Mouse (Mus musculus) intestine, embryonic 16.5 days (tissue): ENCODE results near the gene Magt1. TPM values are rescaled to one million over a fixed set of nuclear protein-coding genes. Genes with fewer than 3 reads are reported as not detected.
"Not testable (repeated sequence)": the region's sequence is repeated elsewhere in the genome, so short reads cannot be mapped to it uniquely, and the experiment has no call there.

ENCODE experiments used
- ATAC-seq: fragments of 200-750 bp; cut with Nextera tagmentation; 2 replicates; pipeline ENCODE4 v1.8.0; 2017; ENCODE audit warnings: moderate TSS enrichment, moderate library complexity
- H3K27ac ChIP-seq: fragments of 300-500 bp; sonication (generic); 2 replicates; pipeline ENCODE4 v1.5.1; 2014; ENCODE audit warnings: mild to moderate bottlenecking, low read length
- H3K27me3 ChIP-seq: fragments of 300-500 bp; sonication (generic); replicated peaks from 2 replicates; pipeline ENCODE4 v1.6.1; 2014; ENCODE audit warnings: low read length, control low read depth, mixed read lengths; ENCODE audit not compliant: control insufficient read depth, insufficient read depth
- H3K36me3 ChIP-seq: fragments of 300-500 bp; sonication (generic); 2 replicates; pipeline ENCODE4 v1.6.1; 2014; ENCODE audit warnings: low read length, control low read depth; ENCODE audit not compliant: control insufficient read depth, insufficient read depth
- H3K4me1 ChIP-seq: fragments of 300-500 bp; sonication (generic); 2 replicates; pipeline ENCODE4 v1.6.1; 2014; ENCODE audit warnings: low read length, control low read depth, mixed read lengths; ENCODE audit not compliant: control insufficient read depth, insufficient read depth
- H3K4me2 ChIP-seq: fragments of 300-500 bp; sonication (generic); 2 replicates; pipeline ENCODE4 v1.6.1; 2014; ENCODE audit warnings: low read depth, low read length, control low read depth
- H3K4me3 ChIP-seq: fragments of 300-500 bp; sonication (generic); 2 replicates; pipeline ENCODE4 v1.5.1; 2014; ENCODE audit warnings: mild to moderate bottlenecking, low read length
- H3K9ac ChIP-seq: fragments of 300-500 bp; sonication (generic); 2 replicates; pipeline ENCODE4 v1.6.1; 2014; ENCODE audit warnings: low read depth, low read length
- H3K9me3 ChIP-seq: fragments of 300-500 bp; sonication (generic); 2 replicates; pipeline ENCODE4 v1.6.1; 2016; ENCODE audit warnings: low read length, control low read depth; ENCODE audit not compliant: control insufficient read depth
- WGBS: fragments of 180-500 bp; shearing (Covaris S2); extraction: QIAGEN DNeasy Blood & Tissue Kit; methylation state at CpG from one replicate; pipeline ENCODE4 v1.1.7; 2014; 5-methylcytosine and 5-hydroxymethylcytosine counted together
- polyA plus RNA-seq: library from polyadenylated mRNA; unstranded; fragments of >200 nt; fragmentation: Nextera tagmentation; extraction: Ambion mirVana; gene quantifications from 2 replicates; pipeline ENCODE4 v1.2.1, GENCODE M21; 2015

Magt1 gene
- polyA plus RNA-seq, 1 experiment from 2014 or later, result 79.8 TPM

GRCm38 (mm10) chrX:105927941-105928860 lies 83.5 kb downstream of the Magt1 start:
- peak; percentile 67 for ATAC-seq
- Histone ChIP-seq H3K4me2 (peak overlapping the region; percentile 43), H3K27me3 (no peaks in the 10 kb centered on the region), H3K9me3 (no peaks in the 10 kb centered on the region), H3K9ac (peak overlapping the region; percentile 89), H3K4me1 (no peaks in the 10 kb centered on the region), H3K27ac (peak overlapping the region; percentile 82), H3K4me3 (peak overlapping the region; percentile 69), H3K36me3 (no peaks in the 10 kb centered on the region)
- WGBS, result 18% methylated on average over 48 of the region's 69 CpGs

GRCm38 (mm10) chrX:105926121-105926735 lies 85.5 kb downstream of the Magt1 start:
- H3K4me3 ChIP-seq, result no peak overlapping the region
- WGBS, result 63% methylated on average over 12 of the region's 12 CpGs
- no peak overlapping the region for H3K27ac ChIP-seq
- H3K9ac ChIP-seq, result no peak overlapping the region
- H3K9me3 ChIP-seq, result no peaks in the 10 kb centered on the region
- no peaks in the 10 kb centered on the region for H3K36me3 ChIP-seq
- ATAC-seq, result no peak
- H3K4me2 ChIP-seq, result no peak overlapping the region
- H3K27me3 ChIP-seq, result no peaks in the 10 kb centered on the region
- H3K4me1 ChIP-seq, result no peaks in the 10 kb centered on the region

- Histone ChIP-seq H3K4me2 (no peak overlapping the region), H3K4me3 (no peak overlapping the region), H3K27me3 (no peaks in the 10 kb centered on the region), H3K36me3 (no peaks in the 10 kb centered on the region), H3K9me3 (no peaks in the 10 kb centered on the region), H3K27ac (no peak overlapping the region), H3K4me1 (no peaks in the 10 kb centered on the region), H3K9ac (no peak overlapping the region)
- WGBS, result 94% methylated on average over 5 of the region's 5 CpGs
- ATAC-seq, result no peak
Measured at GRCm38 (mm10) chrX:105924326-105925070, 87.2 kb downstream of the Magt1 start.

- Histone ChIP-seq H3K36me3 (no peaks in the 10 kb centered on the region), H3K4me1 (no peaks in the 10 kb centered on the region), H3K27ac (no peak overlapping the region), H3K9ac (no peak overlapping the region), H3K4me2 (no peak overlapping the region), H3K27me3 (no peaks in the 10 kb centered on the region), H3K4me3 (no peak overlapping the region), H3K9me3 (no peaks in the 10 kb centered on the region)
- no peak for ATAC-seq
- 20% methylated on average over 1 of the region's 1 CpGs for WGBS
Measured at GRCm38 (mm10) chrX:105923896-105924295, 87.8 kb downstream of the Magt1 start.

- not testable (repeated sequence) for H3K27me3 ChIP-seq, H3K4me2 ChIP-seq, H3K4me3 ChIP-seq, H3K9me3 ChIP-seq, H3K4me1 ChIP-seq, ATAC-seq, H3K27ac ChIP-seq, H3K36me3 ChIP-seq, H3K9ac ChIP-seq
- 90% methylated on average over 7 of the region's 7 CpGs for WGBS
Measured at GRCm38 (mm10) chrX:105922986-105923385, 88.7 kb downstream of the Magt1 start.

- no peak overlapping the region for H3K4me3 ChIP-seq
- no peak overlapping the region for H3K4me2 ChIP-seq
- no peaks in the 10 kb centered on the region for H3K27me3 ChIP-seq
- 88% methylated on average over 2 of the region's 2 CpGs for WGBS
- H3K4me1 ChIP-seq, result no peaks in the 10 kb centered on the region
- ATAC-seq, result no peak
- no peaks in the 10 kb centered on the region for H3K36me3 ChIP-seq
- no peak overlapping the region for H3K9ac ChIP-seq
- no peaks in the 10 kb centered on the region for H3K9me3 ChIP-seq
- no peak overlapping the region for H3K27ac ChIP-seq
Measured at GRCm38 (mm10) chrX:105921421-105921820, 90.3 kb downstream of the Magt1 start.

Other genes starting within 250 kb of the Magt1 start
- gene Fgf16, start 247.6 kb downstream of the Magt1 start, polyA plus RNA-seq, result not detected in 2 replicates
- 88.2 and 111 TPM in 2 replicates for gene Atrx, start 82.5 kb downstream of the Magt1 start, polyA plus RNA-seq
- gene Cox7b, start 3.8 kb upstream of the Magt1 start, polyA plus RNA-seq, result 547 and 584 TPM in 2 replicates
- gene Atp7a, start 15.4 kb upstream of the Magt1 start, polyA plus RNA-seq, result 17.0 and 18.1 TPM in 2 replicates
- gene Tlr13, start 131.3 kb upstream of the Magt1 start, polyA plus RNA-seq, result 0.67 and 0.89 TPM in 2 replicates
- 533 and 567 TPM in 2 replicates for gene Pgk1, start 175.2 kb upstream of the Magt1 start, polyA plus RNA-seq
- gene Taf9b, start 209.3 kb upstream of the Magt1 start, polyA plus RNA-seq, result 8.5 and 9.1 TPM in 2 replicates
- gene Fnd3c2, start 243.5 kb upstream of the Magt1 start, polyA plus RNA-seq, result not detected in 2 replicates